Mouse (Mus musculus): ENCODE measurements around the gene Ppil2. TPM values are rescaled to one million over a fixed set of nuclear protein-coding genes. Genes with fewer than 3 reads are reported as not detected.

Ppil2 gene
- polyA plus RNA-seq, 1 experiment from 2014 or later = 149 TPM

MicroRNAs encoded within 50 kb of the gene (microRNA counts, 519-probe panel; counts per million panel counts)
- 6,678 counts per million, percentile 80 among the panel's probes with 10 or more counts for microRNA mmu-miR-130b
- microRNA mmu-miR-301b = 5,595 counts per million, percentile 59 among the panel's probes with 10 or more counts

Small RNA genes lying within 50 kb of the gene (microRNA-seq; reads per million reads assigned to microRNA genes)
- gene Mir130b = 8,562 reads per million, percentile 94 among the genes with 10 or more reads in this experiment
- gene Mir301b = 176 reads per million, percentile 59 among the genes with 10 or more reads in this experiment

Other genes with a start within 250 kb of the Ppil2 start
- gene Igll1, start 247.3 kb downstream of the Ppil2 start, polyA plus RNA-seq (2016; fragmentation: Nextera tagmentation; extraction: Ambion mirVana) = 0.25 TPM in 1 of 2 replicates, not detected in the other
- gene Top3b, start 240.5 kb downstream of the Ppil2 start, polyA plus RNA-seq (2016; fragmentation: Nextera tagmentation; extraction: Ambion mirVana) = 73.0 and 81.2 TPM in 2 replicates
- 2.8 and 4.0 TPM in 2 replicates for gene Vpreb1, start 240.4 kb downstream of the Ppil2 start, polyA plus RNA-seq (2016; fragmentation: Nextera tagmentation; extraction: Ambion mirVana)
- 40.5 and 41.9 TPM in 2 replicates for gene Ppm1f, start 214.8 kb downstream of the Ppil2 start, polyA plus RNA-seq (2016; fragmentation: Nextera tagmentation; extraction: Ambion mirVana)
- 142 and 144 TPM in 2 replicates for gene Mapk1, start 127.9 kb downstream of the Ppil2 start, polyA plus RNA-seq (2016; fragmentation: Nextera tagmentation; extraction: Ambion mirVana)
- 83.2 and 85.9 TPM in 2 replicates for gene Ypel1, start 41.6 kb downstream of the Ppil2 start, polyA plus RNA-seq (2016; fragmentation: Nextera tagmentation; extraction: Ambion mirVana)
- gene 2610318N02Rik, start 13.9 kb upstream of the Ppil2 start, polyA plus RNA-seq (2016; fragmentation: Nextera tagmentation; extraction: Ambion mirVana) = 109 and 113 TPM in 2 replicates
- gene Sdf2l1, start 21.1 kb upstream of the Ppil2 start, polyA plus RNA-seq (2016; fragmentation: Nextera tagmentation; extraction: Ambion mirVana) = 54.6 and 54.8 TPM in 2 replicates
- 5.1 and 6.2 TPM in 2 replicates for gene Ydjc, start 33.4 kb upstream of the Ppil2 start, polyA plus RNA-seq (2016; fragmentation: Nextera tagmentation; extraction: Ambion mirVana)
- 0.40 and 0.54 TPM in 2 replicates for gene Ccdc116, start 36.0 kb upstream of the Ppil2 start, polyA plus RNA-seq (2016; fragmentation: Nextera tagmentation; extraction: Ambion mirVana)
- gene Ube2l3, start 91.4 kb upstream of the Ppil2 start, polyA plus RNA-seq (2016; fragmentation: Nextera tagmentation; extraction: Ambion mirVana) = 362 and 368 TPM in 2 replicates
- 0.74 and 0.85 TPM in 2 replicates for gene Rimbp3, start 97.3 kb upstream of the Ppil2 start, polyA plus RNA-seq (2016; fragmentation: Nextera tagmentation; extraction: Ambion mirVana)
- 13.7 TPM in 2 replicates for gene Hic2, start 122.3 kb upstream of the Ppil2 start, polyA plus RNA-seq (2016; fragmentation: Nextera tagmentation; extraction: Ambion mirVana)
- 13.8 and 16.5 TPM in 2 replicates for gene Tmem191c, start 164.8 kb upstream of the Ppil2 start, polyA plus RNA-seq (2016; fragmentation: Nextera tagmentation; extraction: Ambion mirVana)
- 0.29 and 0.54 TPM in 2 replicates for gene Serpind1, start 220.1 kb upstream of the Ppil2 start, polyA plus RNA-seq (2016; fragmentation: Nextera tagmentation; extraction: Ambion mirVana)